Mouse (Mus musculus) lung, postnatal 25 days (tissue): ENCODE results near the gene Nmur2.
A peak's percentile ranks its signal among the peaks of the same experiment; 100 is the strongest.

ENCODE experiments used
- DNase-seq: peaks from one replicate; pipeline ENCODE4 v3.0.0; 2022; ENCODE audit warnings: low spot score

Nmur2 gene

GRCm38 (mm10) chr11:56040917-56041316 is at the start of gene Nmur2:
Gene Nmur2 (minus strand): TSS chr11:56041010.
- no peak for DNase-seq

GRCm38 (mm10) chr11:56089127-56089689 is 48.4 kb upstream of the Nmur2 start:
- DNase-seq = no peak

- no peak for DNase-seq
Observed at GRCm38 (mm10) chr11:56072131-56072530, 31.3 kb upstream of the Nmur2 start.

GRCm38 (mm10) chr11:56069658-56070057 is 28.8 kb upstream of the Nmur2 start:
- DNase-seq = no peak

GRCm38 (mm10) chr11:56065147-56065546 is 24.3 kb upstream of the Nmur2 start:
- no peak for DNase-seq

- no peak for DNase-seq
Observed at GRCm38 (mm10) chr11:56064575-56064974, 23.8 kb upstream of the Nmur2 start.

DNA sequence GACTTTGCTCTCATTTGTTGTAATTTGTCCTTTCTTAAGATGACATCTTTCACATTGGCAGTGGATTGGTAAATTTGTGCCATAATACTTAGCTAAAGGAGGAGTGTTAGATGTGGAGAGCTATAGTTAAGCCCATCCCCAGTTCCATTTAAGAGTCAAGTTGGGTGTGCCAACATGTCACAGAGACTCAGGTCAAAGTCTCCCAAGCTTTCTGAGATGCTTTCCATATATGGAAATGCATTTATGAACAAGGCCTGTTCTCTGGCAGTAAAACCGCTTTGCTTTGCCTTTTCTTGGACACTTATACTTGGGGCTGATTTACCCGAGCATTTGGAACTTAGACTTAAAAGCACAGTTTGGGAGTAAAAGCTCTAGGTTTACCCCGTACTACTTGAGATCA is 18.4 kb upstream of the Nmur2 start:
- DNase-seq = no peak

- DNase-seq = no peak
Observed at GRCm38 (mm10) chr11:56054439-56054838, 13.6 kb upstream of the Nmur2 start.

- no peak for DNase-seq
Observed at GRCm38 (mm10) chr11:56026854-56027253, 14.0 kb downstream of the Nmur2 start.

DNA sequence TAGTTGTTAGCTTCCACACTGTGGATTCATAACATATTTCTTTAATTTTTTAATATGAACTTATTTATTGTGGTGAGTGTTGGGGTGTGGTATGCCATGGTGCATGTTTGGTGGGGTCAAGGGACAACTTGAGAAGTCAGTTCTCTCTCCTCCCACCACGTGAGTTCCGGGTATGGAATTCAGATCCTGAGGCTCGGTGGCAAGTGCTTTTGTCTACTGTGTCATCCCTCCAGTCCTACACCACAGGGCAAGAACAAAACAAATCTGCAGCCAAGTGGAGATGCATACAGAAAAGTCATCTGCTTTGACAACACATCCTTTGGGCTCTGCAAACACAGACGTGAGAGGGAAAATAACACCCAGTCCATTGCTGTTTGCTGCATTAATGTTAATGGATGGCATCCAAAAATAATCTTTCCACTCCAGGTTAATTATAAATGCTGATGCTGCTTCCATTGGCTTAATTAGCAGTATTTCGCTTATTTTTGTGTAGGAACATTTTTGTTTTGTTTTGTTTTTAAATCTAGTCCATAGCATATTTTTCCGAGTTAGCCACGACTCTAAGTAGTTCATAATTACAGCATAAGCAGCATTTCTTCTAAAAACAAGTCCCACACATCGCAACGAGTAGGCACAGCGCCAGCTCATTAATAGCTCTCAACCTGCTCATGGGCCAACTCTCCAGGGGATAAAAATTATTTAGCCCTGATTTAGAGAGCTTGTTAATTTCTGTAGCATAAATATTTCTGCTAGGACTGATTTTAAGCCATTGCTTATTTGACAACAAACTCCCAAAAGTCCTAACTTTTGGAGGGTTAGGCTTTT is 14.9 kb downstream of the Nmur2 start:
- peak; percentile 45 for DNase-seq

DNA sequence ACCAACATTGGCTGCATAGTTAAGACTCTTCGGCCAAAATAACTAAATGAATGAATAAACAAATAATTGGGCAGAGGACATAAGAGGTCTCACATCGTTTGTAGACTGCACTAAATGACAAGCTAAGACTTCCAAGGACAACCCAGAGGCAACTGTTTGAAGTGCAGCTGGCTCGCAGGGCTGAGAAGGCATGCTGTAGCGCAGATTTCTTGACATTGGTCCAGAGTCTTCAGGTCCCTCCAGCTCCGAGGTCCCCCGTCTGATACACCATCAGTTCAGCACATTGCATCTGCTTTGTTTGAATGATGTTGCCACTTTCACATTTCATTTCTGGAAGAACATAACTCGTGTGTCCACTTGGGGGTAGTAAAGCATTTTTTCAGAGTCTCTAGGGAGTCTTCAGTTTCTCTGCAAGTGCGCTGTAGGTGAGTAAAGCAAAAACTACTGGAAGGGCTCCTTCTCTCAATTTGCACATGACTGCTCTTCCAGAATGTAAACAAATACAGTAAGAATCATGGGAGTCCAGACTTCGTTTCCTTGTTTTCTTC is 27.2 kb downstream of the Nmur2 start:
- no peak for DNase-seq

GRCm38 (mm10) chr11:56012396-56012795 is 28.4 kb downstream of the Nmur2 start:
- DNase-seq = no peak

DNA sequence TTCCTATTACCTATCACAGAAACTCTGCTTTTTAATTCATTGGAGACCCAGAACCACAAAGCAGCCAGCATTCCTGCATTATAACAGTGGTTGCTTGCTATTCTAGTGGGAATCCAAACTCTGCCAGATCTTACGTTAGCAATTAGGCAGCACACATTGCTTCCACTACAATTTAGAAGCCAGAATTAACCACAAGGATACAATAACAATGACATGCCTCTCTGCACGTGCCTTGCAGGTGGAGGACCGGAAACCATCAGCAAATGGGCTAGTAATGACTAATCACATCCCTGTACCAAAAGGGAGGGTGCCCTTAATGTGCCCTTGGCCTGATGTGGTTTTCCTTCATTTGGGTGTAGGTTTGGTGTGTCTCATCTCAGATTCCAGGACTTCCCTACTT is 32.5 kb downstream of the Nmur2 start:
- DNase-seq = no peak

GRCm38 (mm10) chr11:55992799-55993198 is 48.0 kb downstream of the Nmur2 start:
- no peak for DNase-seq

DNA sequence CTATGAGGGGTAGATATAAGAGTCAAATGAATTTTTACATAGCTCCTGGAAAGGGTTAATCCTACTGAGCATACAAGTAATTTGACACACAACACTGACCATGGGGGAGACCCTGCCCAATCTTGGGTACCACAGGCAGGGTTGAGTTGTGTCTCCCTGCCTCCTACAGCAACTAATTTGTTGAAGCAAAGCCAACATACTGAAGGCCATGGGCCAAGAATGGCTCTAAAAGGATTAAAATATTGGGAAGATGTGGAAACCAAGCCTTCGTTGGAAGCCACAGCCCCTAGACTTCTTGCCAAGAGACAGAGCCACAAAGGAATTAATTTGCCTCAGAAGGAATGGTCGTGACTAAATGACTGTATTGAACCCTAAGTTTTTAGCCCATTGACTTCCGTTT is 48.7 kb downstream of the Nmur2 start:
- no peak for DNase-seq

DNA sequence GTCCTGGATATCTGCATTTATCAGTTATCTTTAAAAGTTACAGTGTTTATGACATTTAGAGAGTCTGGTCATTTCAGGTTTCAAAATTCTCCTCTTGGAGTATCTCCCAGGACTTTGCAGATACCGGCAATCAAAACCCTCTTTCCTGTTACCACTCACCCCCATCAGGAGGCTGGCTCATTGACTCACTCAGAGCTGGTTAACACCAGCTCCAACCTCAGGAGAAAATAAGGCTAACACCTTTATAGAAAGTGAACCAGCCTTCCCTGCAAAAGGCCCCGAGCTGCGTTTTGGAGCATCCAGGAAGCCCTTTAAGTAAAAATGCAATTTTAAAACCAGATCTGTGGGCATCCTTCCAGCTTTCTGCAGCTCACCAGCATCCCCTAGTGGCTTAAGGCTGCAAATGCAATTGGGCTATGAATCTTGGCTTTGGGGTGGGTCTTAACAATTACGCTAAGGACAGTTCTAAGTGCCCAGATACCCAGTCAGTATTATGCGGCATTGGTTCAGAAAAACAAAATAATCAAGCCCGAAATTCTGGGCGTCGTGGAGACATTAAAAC is 49.2 kb downstream of the Nmur2 start:
- DNase-seq = no peak

- DNase-seq = no peak
Observed at GRCm38 (mm10) chr11:55984643-55985042, 56.2 kb downstream of the Nmur2 start.

- DNase-seq = no peak
Observed at GRCm38 (mm10) chr11:55981656-55982055, 59.2 kb downstream of the Nmur2 start.

GRCm38 (mm10) chr11:55978146-55978545 is 62.7 kb downstream of the Nmur2 start:
- no peak for DNase-seq
